Mouse (Mus musculus) urinary bladder, postnatal 14 days (tissue): ENCODE measurements around the gene Itih5.

Source experiments
- DNase-seq: peaks from one replicate; pipeline ENCODE4 v3.0.0; 2021; ENCODE audit warnings: low spot score

Gene Itih5

DNA sequence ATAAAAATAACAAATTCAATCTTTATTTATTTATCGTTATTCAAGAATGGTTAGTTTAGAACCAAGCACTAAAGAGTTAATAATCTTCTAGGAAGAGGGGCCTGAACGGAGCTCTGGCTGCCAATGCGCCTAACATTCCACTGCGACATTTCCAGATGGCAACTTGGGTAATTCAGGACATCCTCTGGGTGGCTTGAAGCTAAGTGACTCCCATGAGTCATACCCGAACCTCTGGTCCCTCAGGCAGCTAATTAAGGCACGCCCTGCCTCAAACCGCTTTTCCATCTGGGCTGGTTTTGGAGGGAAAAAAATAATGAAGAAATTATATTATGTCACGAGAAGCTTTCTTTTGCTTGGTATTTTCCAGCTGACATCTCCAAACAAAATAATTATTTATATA, 14.6 kb downstream of the Itih5 start:
- DNase-seq: no peak

DNA sequence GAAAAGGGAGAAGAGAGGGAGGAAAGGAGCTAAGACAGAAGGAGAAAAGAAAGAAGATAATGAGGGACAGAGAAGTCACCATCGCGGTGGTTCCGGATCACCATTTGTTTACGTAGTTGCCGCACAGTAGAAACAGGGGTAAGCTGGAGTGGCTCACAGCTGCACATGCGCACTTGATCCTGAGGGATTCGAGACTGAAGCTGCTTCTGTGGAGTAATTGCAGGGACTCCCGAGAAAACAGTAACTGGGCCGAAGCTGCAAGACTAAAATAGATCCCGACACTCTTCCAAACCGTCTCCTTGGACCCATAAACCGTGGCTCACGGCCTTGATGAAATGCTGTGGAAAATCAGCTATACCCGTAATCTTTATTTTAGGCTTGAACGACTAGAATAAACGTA, 16.6 kb downstream of the Itih5 start:
- no peak for DNase-seq

GRCm38 (mm10) chr2:10193553-10193952, 40.2 kb downstream of the Itih5 start:
- no peak for DNase-seq

- no peak for DNase-seq
Measured at GRCm38 (mm10) chr2:10195162-10195561, 41.8 kb downstream of the Itih5 start.

- no peak for DNase-seq
Measured at GRCm38 (mm10) chr2:10199326-10199725, 46.0 kb downstream of the Itih5 start.

DNA sequence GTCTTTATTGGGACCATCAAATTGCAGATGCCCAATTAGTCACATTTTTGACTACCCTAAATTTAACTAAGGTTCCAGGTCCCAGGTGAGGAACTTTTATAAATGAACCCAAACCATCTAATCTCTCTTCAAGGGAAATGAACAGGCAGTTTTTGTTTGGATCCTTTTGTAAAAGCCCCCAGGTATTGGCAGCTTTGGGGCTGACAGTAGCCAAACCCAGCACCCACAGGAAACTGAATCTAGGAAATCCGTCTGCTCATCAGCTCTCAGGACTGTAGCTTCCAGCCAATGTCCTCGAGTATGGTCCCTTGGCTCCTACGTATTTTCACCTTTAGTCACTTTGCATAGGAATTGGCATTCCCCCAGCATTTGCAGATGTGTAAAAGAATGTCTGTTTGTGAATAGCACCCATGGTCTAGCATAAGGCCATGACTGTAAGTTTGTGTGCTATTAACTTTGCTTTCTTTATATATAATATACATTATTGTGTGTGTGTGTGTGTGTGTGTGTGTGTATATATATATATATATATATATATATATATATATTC, 47.4 kb downstream of the Itih5 start:
- DNase-seq: no peak

DNA sequence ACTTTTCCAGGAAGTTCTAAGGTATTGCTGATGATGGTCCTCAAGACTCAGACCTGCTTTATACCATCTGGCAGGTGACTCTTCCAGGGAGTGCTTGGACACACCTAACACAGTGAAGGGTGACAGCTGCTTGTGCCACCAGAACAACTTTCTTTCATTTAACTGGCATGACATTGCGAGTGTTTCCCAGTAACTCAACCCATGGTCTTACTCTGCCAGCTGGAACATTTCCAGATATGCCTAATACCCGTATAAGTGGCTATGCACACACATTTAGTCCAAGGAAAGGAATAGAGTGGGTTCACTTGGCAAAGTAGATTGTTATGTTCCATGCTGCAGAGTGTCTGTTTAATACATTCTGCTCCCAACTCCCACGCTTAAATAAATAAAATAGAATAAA, 50.9 kb downstream of the Itih5 start:
- DNase-seq: no peak

GRCm38 (mm10) chr2:10213468-10213867, 60.1 kb downstream of the Itih5 start:
- no peak for DNase-seq

DNA sequence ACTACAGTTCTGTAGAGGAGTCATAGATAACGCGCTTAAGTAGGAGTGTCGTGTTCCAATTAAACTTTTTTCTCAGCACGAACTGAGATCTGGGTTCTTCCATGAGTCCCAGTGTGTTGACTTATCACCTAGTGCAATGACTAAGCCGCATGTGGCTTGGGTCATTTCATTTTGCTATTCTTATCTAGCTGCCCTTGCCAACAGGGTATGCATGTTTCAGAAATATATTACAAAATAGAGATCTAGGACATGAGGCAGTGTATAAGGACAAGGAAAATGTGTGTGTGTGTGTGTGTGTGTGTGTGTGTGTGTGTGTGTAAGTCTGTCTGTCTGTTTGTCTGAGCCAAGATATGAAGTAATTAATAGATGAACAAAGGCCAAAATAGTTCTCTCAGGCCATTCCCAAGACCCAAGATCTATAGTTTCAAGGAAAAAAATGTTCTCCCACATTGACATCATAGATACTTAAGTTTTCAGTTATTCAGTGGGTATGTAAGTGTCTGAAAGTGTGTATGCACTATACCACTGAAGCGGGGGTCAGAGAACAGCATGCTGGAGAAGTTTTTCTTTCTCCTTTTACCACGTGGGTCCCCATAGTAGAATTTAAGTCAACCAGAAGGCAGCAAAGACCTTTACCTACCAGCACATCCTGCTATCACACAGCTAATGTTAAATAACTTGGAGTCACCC, 62.6 kb downstream of the Itih5 start:
- no peak for DNase-seq

DNA sequence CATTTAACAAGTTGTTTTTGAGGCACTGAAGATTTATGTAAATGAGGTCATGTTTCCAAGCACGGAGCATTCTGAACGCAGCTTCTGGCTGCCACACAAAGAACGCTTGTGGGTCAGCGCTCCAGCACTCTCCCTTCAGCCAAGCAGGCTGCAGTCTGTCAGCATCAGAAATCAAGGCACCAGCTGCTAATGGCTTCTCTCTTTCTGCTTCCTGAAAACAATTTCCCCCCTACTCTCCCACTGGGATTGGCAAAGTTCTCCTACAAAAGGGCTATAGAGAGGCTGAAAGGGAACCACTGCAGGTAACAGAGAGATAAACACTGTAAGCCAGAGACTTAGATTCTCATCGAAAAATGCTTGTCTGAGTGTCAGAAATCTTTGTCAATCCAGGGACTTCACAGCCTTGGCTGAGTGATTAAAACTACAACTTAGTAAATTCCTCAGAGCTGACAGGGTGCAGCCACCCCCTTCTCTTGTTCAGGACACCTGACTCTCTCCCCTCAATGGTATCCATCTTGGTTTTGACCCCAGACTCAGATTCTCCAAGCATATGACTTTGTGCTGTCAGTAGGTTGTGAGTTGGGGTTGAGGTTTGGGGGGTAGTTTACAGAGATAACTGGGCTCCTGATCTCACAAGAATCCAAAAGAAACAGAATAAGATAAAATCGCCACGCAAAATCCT, 63.3 kb downstream of the Itih5 start:
- DNase-seq: peak; percentile 45

DNA sequence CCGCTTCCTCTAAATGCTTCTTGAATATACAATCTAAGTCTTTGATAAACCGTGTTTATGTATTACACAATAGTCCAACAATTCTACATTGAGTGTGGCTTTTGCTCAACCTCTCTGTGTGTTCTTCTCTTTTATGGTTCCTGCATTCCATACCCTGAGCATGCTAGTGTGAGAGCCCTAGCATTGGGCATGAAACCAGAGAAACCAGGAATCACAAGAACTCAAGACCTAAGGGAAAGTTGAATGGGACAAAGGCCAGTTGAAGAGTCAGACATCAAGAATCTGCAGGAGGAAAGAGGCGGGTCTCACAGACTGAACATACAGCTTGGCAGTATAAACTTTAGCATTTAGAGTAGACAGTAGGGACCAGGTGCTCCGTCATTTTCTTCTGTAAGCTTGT, 68.5 kb downstream of the Itih5 start:
- no peak for DNase-seq

DNA sequence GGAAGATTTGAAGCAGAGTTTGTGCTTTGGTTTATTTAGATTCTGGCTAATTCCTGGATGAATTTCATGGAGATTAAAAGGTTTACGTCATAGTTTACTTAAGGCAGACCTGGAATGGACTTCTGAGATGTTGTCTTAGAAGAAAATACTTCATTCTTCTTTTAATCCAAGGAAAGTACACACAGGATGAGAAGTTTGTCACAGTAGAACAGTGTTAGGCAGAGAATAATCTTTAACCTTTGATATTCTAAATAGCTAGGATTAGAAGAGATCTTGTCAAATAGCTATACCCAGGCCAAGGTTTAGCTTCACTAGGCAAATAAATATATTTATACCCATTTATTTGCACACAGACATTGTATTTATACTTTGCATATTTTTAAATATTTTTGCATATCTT, 73.5 kb downstream of the Itih5 start:
- DNase-seq: no peak

DNA sequence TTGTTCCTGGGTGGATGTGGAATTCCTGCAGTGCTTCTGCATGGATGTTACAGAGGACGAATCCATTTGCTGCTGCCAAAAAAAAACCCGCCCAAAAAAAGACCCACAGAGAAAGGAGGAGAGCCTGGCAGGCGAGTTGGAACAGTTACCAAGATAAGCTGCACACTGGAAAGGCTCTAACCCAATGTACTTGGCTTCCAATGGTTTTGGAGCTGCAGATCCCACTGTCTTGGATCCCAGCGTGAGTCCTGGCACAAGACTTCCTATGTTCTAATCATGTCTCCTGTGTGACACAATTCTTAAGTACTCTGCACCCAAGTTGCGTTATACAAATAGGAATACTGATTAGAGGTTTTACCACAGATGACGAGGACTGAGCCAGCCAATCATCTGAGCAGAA, 78.6 kb downstream of the Itih5 start:
- peak; percentile 36 for DNase-seq

DNA sequence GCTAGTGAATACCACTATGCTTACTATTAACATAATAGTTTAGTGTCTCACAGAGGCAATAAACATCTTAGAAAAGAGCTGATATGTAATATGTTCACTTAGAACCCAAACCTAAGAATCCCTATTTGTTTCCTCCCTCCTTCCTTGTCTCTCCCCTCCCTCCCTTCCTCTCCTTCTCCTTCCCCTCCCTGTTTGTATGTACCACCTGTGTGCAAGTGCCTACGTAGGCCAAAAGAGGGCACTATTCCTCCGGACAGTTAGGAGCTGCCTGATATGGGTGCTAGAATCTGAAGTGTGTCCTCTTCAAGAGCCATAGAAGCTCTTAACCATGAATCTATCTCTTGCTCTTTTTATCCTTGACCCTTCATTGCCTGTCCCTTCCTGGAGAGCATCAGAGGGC, 83.2 kb downstream of the Itih5 start:
- no peak for DNase-seq

- peak; percentile 53 for DNase-seq
Measured at GRCm38 (mm10) chr2:10242970-10243369, 89.6 kb downstream of the Itih5 start.

DNA sequence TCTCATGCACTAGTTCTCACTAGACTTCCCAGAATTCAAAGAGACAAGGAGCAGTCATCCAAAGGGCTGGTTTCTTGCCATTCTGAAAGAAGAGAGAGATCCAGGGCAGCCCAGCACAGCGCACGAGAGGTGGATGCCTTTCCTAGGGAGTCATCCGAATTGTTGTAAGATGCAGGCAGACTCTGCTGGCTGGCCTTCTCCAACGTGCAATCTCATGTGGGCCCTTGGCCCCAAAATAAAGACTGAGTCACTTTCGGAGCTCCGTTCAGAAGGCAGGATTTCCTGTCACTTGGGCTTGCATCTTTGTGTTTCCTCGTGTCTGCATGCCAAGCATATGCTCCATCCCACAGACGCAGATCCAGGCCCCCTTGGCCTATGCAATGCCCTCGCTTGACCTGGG, 97.1 kb downstream of the Itih5 start:
- peak; percentile 51 for DNase-seq

DNA sequence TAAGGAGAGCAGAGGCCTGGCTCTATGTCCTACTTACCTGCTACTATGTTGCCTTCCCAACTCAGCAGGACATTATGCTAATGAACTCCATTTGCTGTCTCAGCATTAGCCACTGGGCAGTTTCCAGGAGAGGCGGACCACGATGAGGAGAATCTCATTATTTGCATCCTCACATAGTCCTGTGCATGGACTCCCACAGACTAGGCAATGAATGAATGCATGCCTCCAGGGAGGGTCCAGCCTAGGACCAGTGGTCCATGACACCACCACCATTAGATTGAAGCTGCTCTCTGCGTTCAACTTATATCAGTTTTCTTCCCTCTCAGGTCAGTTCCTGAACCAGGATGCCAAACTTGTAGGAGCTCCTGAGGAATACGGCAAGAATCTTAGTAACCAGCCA, 97.6 kb downstream of the Itih5 start:
- DNase-seq: no peak

DNA sequence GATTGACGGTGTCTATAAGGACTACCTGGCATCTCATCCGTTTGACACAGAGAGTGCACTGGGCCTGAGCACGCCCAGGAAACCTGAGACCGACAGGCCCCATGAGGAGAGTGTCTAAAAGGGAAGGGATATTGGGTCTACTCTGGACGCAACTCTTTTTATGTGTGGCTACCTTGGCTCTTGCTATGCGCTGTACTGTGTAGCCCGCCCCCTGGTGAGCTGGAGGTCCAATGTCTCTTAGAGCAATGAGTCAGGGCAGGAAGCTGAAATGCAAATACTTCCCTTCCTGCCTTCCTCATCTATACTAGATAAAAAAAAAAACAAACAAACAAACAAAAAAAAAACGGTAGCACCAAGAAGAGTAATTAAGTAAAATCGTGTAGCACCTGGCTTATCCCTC, 98.1 kb downstream of the Itih5 start:
- no peak for DNase-seq

- no peak for DNase-seq
Measured at GRCm38 (mm10) chr2:10252016-10252415, 98.6 kb downstream of the Itih5 start.

DNA sequence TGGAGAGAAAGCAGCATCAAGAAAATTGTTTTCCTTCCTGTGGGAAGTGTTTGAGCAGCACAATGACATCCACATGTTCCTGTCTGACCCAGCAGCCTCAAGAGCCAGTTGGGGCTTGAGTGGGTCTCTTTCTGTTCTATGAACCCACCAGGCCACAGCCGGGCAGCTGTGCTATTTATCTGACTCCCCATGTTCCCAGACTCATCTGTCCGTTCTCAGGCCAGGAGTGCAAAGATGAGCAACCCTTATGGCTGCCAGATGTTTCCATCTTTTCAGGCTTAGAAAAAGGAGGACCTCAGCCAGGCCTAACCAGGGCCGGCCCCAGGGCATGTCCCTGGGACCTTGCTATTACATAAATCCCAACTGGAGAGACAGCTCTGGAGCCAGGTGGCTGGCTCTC, 100.0 kb downstream of the Itih5 start:
- no peak for DNase-seq

DNA sequence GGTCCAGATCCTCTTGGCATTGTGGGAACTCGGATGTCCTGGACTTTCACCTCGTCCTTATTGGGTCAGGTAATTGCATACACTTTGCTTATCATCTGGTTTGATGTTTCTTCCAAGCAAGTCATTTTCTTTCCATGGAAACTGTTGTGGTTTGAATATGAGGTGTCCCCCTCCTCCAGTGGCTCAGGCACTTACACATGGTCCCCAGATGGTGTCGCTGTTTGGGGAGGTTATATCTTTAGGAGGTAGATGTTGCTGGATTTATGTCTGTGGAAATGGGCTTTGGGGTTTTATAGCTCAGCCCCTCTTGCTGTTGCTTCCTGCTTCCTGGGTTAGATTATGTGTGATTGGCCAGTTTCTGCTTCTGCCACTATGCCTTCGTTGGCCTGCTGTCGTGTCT, 103.6 kb downstream of the Itih5 start:
- no peak for DNase-seq

GRCm38 (mm10) chr2:10258312-10258711, 104.9 kb downstream of the Itih5 start:
- no peak for DNase-seq

DNA sequence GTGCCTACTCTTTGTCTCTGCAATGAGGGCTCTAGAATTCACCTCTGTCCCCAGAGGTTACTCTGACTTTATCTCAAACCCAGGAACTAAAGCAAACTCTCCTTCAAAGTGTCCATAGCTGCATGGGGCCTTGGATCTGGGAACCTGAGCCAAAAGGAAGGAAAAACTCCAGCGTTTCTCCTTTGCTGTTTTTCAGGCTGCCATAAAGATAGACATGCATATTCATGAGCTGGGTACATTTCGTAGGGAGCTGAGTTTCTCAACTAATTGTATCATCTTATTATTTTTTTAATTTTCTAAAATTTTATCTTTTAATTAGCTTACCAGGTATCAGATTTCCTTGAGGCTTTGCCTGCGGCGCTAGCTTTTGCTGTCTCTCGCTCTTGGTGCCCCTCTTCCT, 106.7 kb downstream of the Itih5 start:
- no peak for DNase-seq

DNA sequence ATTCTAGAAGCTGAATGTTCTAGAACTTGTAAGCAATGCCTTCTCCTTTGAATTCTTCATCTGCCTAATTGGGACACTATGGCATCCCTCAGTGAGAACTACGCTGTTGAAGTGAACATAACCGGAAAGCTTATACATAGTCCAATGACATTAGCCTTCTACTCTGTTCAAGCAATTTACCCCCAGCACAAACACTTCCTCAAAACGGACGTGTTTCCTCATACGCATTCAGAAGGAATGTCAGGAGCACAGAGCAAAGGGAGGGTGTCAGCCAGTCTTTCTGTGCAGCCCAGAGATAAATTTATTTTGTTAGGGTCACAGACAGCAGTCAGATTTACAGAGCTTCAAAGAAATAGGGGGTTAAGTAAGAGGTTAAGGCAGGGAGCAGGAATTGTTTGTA, 108.0 kb downstream of the Itih5 start:
- no peak for DNase-seq
